8 mouse cellular contexts compared by ENCODE assay signal in the genomic region with DNA sequence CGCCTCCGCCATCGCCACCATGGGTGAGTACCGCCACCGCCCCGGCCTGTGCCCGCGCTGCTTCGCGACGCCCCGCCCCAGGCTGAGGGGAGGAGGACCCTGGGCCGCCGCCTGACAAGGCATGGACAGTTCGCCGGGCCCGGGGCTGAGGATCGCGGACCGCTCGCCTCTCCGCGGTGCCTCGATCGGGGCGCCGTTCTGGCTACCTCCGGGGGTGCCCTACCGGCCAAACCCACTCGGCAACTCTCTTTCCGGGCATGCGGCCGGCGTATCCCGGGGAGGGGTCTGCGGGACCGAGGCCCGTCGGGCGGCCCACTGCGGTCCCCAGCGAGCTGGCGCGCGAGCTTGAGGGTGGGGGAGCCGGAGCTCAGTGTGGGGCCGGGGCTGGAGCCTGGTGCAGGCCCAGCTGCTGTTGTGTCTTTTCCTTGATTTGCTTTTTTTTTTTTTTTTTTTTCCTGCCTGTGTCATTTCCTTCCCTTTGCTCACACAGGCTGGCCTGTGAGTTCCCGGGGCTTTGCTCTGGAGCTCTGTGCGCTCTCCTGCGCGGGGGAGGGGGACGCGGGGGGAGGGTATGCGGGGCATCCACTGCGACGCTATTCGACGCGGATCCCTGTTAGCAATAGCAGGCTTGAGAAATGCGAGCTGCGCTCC. TPM values are rescaled to one million over a fixed set of nuclear protein-coding genes. Genes with fewer than 3 reads are reported as not detected.
DNase-seq lines count a peak whose midpoint lies in the region; ATAC-seq lines count a peak whose summit lies in the region.

No protein-coding gene starts in this region.

- H3K4me3 ChIP-seq in intestine, embryonic 16.5 days (ENCODE audit: low read length) = peak overlapping the region; percentile 96

- under 1% methylated on average over 56 of the region's 61 CpGs for WGBS in intestine, embryonic 16.5 days

- H3K36me3 ChIP-seq in intestine, embryonic 16.5 days (ENCODE audit: control insufficient read depth, insufficient read depth, low read length) = no peaks in the 10 kb centered on the region

- peak overlapping the region; percentile 94 for H3K9ac ChIP-seq in intestine, embryonic 16.5 days (ENCODE audit: low read depth, low read length)

- peak; percentile 77 for ATAC-seq in intestine, embryonic 16.5 days

- peak overlapping the region; percentile 98 for H3K27ac ChIP-seq in intestine, embryonic 16.5 days (ENCODE audit: low read length)

- intact Hi-C loops in left cerebral cortex, postnatal 36 days (cut with DNase I) = loop anchor here (2.0 kb wide), 1 partner anchor 76 kb away; the partner anchor contains the start of genes Gm10840 and Limd2

- peak overlapping the region; percentile 60 for H3K4me2 ChIP-seq in intestine, embryonic 16.5 days (ENCODE audit: low read depth, low read length)

- peaks cover 9% of the 10 kb centered on the region; the same call in 1 of the 2 replicates for H3K4me1 ChIP-seq in intestine, embryonic 16.5 days (ENCODE audit: control insufficient read depth, insufficient read depth, low read length)

- DNase-seq in adrenal gland, adult 18-20 months (ENCODE audit: low spot score in 2 of 2) = peak; percentile 82
- DNase-seq in embryo, embryonic 10 days (ENCODE audit: low spot score) = peak; percentile 86
- peak; percentile 82 for DNase-seq in gastrocnemius, postnatal 25 days
- DNase-seq in left cerebral cortex, postnatal 36 days (ENCODE audit: low spot score in 2 of 2) = peak; percentile 69 to 70
- peak; percentile 82 for DNase-seq in mesoderm, embryonic 11.5 days (ENCODE audit: low read depth, low spot score)
- peak; percentile 31 to 53 for DNase-seq in right cerebral cortex, postnatal 36 days (ENCODE audit: low spot score in 2 of 2)
- DNase-seq in urinary bladder, postnatal 4 days (ENCODE audit: low spot score in 2 of 2) = peak; percentile 75 to 78

- H3K27me3 ChIP-seq in intestine, embryonic 16.5 days (replicated peaks; ENCODE audit: control insufficient read depth, insufficient read depth, low read length) = no peaks in the 10 kb centered on the region

- H3K9me3 ChIP-seq in intestine, embryonic 16.5 days (ENCODE audit: control insufficient read depth, low read length) = no peaks in the 10 kb centered on the region

RNA-seq across cellular contexts. Expression of gene Map3k3, which starts 0.6 kb away (rescaled TPM):
- total RNA-seq in adrenal gland, adult 18-20 months (2021) = 10 to 100 TPM; 34.3 to 37.3 TPM
- total RNA-seq in gastrocnemius, postnatal 25 days (2021) = 10 to 100 TPM; 18.5 to 20.8 TPM
- polyA plus RNA-seq in intestine, embryonic 16.5 days (2015; fragmentation: Nextera tagmentation; extraction: Ambion mirVana) = 5.7 and 6.1 TPM in 2 replicates
- 10 to 100 TPM; 26.9 to 28.4 TPM for total RNA-seq in left cerebral cortex, postnatal 36 days (2021)

RNA-seq across cellular contexts. Expression of gene Taco1, which starts 19.2 kb away (rescaled TPM):
- total RNA-seq in adrenal gland, adult 18-20 months (2021) = 10 to 100 TPM; 32.3 to 33.3 TPM
- total RNA-seq in gastrocnemius, postnatal 25 days (2021) = 10 to 100 TPM; 42.1 to 44.3 TPM
- 14.0 and 17.7 TPM in 2 replicates for polyA plus RNA-seq in intestine, embryonic 16.5 days (2015; fragmentation: Nextera tagmentation; extraction: Ambion mirVana)
- 10 to 100 TPM; 17.2 to 20.3 TPM for total RNA-seq in left cerebral cortex, postnatal 36 days (2021)

RNA-seq across cellular contexts. Expression of gene Dcaf7, which starts 48.4 kb away (rescaled TPM):
- total RNA-seq in adrenal gland, adult 18-20 months (2021) = 10 to 100 TPM; 44.5 to 47.6 TPM
- 10 to 100 TPM; 25.9 to 26.1 TPM for total RNA-seq in gastrocnemius, postnatal 25 days (2021)
- polyA plus RNA-seq in intestine, embryonic 16.5 days (2015; fragmentation: Nextera tagmentation; extraction: Ambion mirVana) = 42.7 and 48.0 TPM in 2 replicates
- 100 to 1,000 TPM; 144 to 147 TPM for total RNA-seq in left cerebral cortex, postnatal 36 days (2021)

Comparison
In these comparisons a context has a peak if more than half of its experiments do, and no peak if none do; other contexts are left out.
1. Peak in every context shown above with its lines: DNase-seq, ATAC-seq, H3K4me3 ChIP-seq and H3K27ac ChIP-seq.